Mouse (Mus musculus): ENCODE results near the gene Dap3.

DNA sequence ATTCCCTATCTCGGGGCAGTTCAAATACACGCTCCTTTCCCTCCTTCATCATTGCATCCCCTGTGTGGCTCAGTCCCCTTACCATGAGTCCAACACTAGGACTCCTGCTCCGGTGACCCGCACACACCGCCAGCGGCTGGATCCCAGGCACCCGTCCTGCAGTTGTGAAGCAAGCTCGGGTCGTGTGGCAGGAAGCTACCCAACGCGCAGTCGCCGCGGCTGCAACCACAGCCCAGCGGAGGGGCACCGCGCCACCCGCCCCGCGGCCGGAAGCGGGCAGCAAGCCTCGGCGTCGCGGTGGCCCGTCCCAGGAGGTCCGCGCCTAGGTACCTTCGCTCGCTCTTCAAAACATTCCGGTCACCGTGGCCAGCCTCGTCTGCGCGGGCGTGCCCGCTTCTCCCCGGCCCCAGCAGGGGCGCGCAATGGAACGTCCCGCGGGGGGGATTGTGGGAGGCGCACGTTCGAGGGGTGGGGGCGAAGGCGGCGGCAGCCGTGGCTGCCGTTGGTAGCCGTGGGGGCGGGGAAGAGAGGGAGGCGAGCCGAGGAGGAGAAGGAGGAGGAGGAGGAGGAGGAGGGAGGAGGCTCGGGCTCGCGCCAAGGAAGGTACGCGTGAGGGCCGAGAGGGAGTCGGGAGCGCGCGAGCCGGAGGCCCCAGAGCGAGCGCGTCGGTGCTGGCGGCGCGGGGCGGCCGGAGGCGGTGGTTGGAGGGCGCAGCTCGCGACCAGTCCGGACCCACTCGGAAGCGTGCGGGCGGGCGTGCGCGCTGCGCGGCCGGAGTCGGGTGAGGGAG is 1.0 kb downstream of the Dap3 start:
- no peak for TF ChIP-seq GATA1 (IDR thresholded peaks at IDR 0.05; ENCODE audit: borderline replicate concordance, low read length)
- no peak for TF ChIP-seq FLI1 (IDR thresholded peaks at IDR 0.05; ENCODE audit: low read length)
